Mouse (Mus musculus) olfactory bulb, adult 2 months (tissue): ENCODE data around the gene Ankrd22.

Experiments
- CTCF ChIP-seq: fragments of 200-500 bp; IDR thresholded peaks from 2 replicates; pipeline ENCODE4 v1.5.1; 2012; ENCODE audit warnings: low read depth, mild to moderate bottlenecking, low read length, moderate library complexity; ENCODE audit not compliant: insufficient read depth
- POLR2A ChIP-seq: fragments of 200-500 bp; IDR thresholded peaks from 2 replicates; pipeline ENCODE4 v1.6.1; 2012; ENCODE audit warnings: mild to moderate bottlenecking, low read depth, low read length, moderate library complexity; ENCODE audit not compliant: insufficient read depth

DNA sequence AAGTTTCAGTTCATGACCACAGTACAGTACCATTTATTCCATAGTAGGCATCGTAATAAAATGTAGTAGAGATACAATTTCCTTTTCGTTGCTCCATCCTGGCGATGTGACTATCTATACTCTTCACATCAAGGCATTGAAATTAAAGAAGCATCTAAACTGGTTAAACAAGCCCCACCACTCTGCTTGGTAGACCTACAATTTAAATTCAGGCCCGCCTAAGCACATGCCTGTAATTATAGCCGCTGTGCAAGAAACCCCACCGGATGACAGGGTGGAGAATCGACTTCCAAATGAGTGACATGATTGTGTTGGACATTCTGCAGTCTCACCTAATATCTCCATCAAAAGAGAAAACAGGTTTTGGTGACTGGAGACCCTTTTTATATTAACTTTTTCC lies 64.0 kb downstream of the Ankrd22 start:
- TF ChIP-seq CTCF (no peak), POLR2A (no peak)
